Mouse (Mus musculus): ENCODE measurements around the gene Tenm2.

Gene Tenm2

GRCm38 (mm10) chr11:36349856-36350255 lies 885.9 kb downstream of the Tenm2 start:
- DNase-seq (ENCODE audit: low spot score): no peak

DNA sequence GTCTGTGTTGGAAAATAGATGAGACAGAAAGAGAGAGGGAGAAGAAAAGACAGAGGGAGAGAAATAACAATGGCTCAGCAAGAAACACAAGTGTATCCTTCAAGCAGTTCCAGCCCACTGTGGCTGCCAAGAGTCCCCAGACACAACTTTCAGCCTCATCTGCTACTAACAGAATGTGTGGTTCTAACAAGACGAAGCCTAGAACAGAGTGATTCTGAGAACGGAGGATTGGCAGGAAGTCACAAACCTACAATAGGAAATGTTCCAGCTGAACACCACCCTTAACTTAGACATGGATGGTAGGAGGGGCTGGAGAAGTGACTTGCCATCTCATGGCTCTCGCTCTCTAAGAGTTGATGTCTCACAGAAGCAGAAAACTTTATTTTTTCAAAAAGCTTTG lies 894.0 kb downstream of the Tenm2 start:
- DNase-seq (ENCODE audit: low spot score): no peak

- DNase-seq (ENCODE audit: low spot score): no peak
Measured at GRCm38 (mm10) chr11:36338424-36338823, 897.3 kb downstream of the Tenm2 start.

DNA sequence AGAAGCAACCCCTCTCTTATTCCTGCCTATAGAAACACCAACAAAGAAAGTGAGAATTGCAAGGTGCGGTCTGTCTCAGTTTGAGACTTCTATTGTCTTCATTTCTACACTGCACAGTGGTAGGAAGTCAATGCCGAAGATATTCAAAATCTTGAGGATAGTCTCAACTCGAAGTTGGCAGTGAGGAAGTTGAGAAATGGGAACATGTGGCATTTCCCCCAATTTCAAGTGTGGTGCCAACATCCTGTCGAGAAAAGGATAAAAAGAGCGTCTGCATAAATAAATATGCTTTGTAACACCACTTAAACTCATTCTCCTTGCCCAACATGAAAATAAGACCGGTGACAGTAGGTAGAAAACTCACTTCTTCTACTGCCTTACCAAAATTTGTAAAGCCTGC lies 898.7 kb downstream of the Tenm2 start:
- DNase-seq (ENCODE audit: low spot score): no peak

- no peak for DNase-seq (ENCODE audit: low spot score)
Measured at GRCm38 (mm10) chr11:36335147-36335546, 900.6 kb downstream of the Tenm2 start.

DNA sequence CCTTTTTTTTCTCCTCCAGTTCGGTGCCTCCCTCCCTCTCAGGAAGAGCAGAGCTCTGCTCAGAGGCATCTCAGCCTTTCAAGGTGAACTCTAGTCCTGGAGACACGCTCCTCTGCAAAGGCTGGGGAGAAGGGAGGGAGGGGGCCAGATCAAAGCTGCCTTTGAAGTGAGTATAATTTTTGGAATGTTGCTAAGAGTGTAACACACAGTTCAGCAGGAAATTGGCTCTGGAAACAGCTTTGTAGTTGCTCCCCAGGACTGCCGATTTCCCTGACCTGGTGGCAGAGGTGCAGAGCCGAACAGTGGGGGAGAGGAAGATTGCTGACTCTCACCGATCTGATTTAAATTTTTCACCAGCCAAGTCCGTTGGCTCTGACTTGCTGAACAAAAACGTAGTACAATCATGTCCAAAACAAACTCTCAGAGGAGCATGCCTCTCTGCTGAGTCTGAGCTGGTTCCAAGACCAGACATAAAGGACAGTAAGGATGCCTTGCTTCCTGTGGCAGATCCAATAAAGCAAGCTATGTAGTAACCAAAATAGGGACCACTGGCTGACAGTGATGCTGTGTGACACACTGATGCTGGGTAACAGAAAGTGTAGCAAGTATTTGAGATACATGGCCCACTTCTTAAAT lies 901.5 kb downstream of the Tenm2 start:
- no peak for DNase-seq (ENCODE audit: low spot score)

DNA sequence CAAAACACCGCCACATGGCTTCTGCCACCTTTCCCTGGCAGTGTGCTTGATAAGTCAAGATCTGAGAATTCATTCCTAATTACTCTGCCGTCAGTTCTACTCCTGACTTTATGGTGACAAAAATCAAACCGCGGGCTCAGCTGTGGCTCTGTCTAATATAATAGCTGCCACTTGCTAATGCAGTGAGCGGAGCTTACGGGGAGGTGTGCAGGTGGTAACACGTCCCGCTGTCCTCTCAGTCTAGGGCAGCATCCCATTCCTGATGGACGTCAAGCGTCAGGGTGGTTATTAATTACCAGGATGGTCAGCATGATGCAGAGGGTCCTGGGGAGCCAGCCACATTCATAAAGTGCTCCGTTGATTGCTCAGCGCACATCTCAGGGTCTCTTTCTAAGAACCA lies 903.5 kb downstream of the Tenm2 start:
- DNase-seq (ENCODE audit: low spot score): no peak

DNA sequence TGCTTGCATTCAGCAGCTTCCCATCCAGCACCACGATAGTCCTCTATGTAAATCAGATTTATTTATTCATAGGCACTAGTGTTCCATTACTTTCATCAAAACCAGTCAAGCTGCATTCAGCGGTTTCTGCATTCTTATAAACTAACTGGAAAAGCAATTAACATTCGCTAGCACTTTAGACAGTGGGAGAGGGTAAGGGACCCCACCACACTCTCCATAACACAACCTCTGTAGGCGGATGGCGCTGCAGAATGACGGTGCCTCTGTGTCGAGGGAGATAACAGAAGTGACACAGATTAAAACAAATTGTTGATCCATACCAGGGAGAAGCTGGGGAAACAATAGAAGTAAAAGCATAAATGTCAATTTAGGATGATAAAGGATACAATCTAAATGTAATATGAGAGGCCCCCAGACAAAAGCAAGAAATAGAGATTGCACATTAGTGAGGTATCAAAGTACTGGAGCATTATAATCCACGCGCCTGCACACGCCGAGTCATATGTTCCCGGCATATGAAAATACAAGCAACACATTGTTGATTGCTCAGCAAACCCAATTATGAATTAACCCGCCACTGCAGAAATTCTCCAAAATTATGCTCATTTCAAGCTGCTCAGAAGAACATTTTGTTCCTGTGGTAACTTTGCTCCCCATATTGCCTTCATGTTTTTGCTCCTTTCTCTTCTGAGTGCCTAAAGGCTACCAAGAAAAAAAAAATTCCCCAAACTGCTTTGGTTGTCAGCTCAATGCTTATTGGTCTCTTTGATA lies 904.2 kb downstream of the Tenm2 start:
- DNase-seq (ENCODE audit: low spot score): no peak

DNA sequence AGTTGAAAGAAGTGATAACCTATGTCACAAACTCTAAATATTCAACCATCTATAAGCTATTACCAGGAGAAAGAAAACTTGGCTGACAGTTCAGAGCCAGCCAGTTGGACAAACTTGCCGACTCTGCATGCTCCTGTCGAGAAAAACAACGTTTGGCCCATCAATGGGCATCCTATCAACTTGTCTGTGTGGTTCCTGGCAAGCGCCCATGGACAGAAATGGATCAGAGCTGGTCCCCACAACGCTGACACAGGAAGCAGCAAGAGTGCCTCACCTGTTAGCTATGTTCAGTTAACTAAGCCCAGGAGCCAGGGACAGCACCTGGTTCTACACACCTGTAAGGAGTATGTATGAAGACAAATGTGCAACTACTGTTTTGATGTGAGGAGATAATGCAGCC lies 908.5 kb downstream of the Tenm2 start:
- DNase-seq (ENCODE audit: low spot score): no peak

DNA sequence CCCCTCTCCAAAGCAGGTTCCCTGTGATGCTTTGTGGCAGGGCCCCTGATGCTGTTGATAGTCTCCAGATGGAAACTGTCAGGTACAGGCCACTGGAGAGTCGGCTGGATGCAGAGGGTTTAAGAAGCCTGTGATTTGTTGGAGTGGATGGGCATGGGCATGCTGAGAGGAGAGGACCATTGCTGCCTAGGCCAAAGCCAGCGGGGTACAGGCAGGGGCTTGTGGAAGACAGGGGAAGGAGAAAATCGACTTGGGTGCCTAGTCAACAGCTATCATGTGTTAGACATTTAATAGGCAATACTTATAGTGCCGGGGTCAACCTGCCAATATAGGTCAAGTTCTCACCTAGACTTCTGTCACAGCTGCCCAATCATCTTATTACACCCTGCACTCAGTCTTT lies 926.4 kb downstream of the Tenm2 start:
- DNase-seq (ENCODE audit: low spot score): no peak

DNA sequence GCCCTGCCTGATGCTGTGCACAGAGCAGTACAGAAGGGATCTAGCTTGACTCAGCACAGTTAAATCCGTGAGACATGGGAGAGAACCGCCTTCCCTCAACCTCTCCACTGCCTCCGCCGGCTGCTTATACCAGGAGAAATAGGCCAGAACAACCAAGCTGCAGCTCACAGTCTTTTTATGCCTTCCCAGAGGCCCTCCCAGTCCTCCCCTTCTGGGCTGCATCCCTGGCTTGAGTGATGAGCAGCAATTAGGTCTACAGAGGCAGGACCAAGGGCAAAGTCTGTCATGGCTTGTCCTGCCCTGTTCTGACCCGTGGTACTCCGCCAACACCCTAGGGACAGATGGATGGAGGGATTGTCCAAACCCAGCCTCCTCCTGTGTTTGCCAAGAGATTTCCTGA lies 928.5 kb downstream of the Tenm2 start:
- DNase-seq (ENCODE audit: low spot score): no peak

- no peak for DNase-seq (ENCODE audit: low spot score)
Measured at GRCm38 (mm10) chr11:36305348-36305950, 930.3 kb downstream of the Tenm2 start.

DNA sequence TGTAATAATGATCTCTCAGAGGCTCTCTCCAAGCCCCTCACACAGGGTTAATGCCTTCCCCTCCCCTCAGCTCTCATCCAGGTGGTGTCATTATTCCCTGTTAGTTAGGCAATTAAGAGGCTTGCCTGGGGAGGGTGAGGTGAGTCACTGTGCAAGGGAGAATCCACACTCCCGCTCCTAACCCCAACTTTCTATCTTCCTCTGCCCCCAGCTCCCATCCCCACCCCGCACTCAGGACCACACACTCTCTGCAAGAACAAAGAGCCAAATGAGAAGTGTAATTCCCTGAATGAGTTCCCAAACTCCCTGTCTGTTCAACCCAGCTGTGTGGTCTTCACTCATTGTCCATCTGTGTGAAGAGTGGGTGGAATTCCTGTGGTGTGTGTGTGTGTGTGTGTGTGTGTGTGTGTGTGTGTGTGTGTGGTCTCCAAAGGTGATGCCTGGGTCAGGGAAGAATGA lies 932.8 kb downstream of the Tenm2 start:
- DNase-seq (ENCODE audit: low spot score): no peak

GRCm38 (mm10) chr11:36302096-36302495 lies 933.7 kb downstream of the Tenm2 start:
- DNase-seq (ENCODE audit: low spot score): no peak

- DNase-seq (ENCODE audit: low spot score): no peak
Measured at GRCm38 (mm10) chr11:36296568-36296967, 939.2 kb downstream of the Tenm2 start.

DNA sequence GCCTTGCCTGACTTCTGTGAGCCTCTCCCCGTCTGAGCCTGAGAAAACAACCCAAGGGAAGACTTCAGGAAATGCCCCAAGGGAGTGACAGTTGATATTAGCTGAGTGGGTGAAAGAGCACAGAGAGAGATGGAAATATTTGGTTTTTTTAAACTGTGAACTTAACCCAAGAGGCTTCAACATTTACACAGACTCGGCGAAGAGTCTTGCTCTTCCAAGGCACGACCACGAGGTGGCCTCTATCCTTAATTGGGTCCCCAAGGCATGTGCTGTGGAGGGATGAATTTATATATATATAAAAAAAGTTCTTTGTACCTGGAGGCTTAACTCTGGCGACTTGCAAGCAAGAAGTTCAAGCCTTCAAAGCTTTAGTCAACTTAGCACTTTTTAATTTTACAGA lies 943.6 kb downstream of the Tenm2 start:
- DNase-seq (ENCODE audit: low spot score): no peak

DNA sequence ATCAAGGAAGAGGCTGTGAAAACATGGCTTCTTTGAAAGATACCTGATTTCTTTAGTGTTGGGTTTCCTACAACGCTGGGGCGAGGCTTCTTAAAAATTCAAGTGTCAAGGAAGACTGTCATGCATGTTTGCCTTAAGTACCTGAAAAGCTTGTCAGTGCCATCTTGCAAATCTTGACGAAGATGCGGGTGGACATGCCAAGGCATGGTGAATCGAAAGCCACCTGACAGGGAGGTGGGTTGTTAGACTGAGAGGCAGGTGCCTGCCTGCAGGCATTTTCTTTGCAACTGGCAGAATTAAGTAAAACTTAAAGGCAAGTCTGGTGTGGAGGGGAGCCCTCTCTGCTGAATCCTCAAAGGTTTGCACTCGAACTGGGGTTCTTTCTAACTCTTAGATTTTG lies 949.5 kb downstream of the Tenm2 start:
- DNase-seq (ENCODE audit: low spot score): no peak

GRCm38 (mm10) chr11:36280533-36280932 lies 955.2 kb downstream of the Tenm2 start:
- no peak for DNase-seq (ENCODE audit: low spot score)

- no peak for DNase-seq (ENCODE audit: low spot score)
Measured at GRCm38 (mm10) chr11:36277903-36278215, 957.9 kb downstream of the Tenm2 start.

DNA sequence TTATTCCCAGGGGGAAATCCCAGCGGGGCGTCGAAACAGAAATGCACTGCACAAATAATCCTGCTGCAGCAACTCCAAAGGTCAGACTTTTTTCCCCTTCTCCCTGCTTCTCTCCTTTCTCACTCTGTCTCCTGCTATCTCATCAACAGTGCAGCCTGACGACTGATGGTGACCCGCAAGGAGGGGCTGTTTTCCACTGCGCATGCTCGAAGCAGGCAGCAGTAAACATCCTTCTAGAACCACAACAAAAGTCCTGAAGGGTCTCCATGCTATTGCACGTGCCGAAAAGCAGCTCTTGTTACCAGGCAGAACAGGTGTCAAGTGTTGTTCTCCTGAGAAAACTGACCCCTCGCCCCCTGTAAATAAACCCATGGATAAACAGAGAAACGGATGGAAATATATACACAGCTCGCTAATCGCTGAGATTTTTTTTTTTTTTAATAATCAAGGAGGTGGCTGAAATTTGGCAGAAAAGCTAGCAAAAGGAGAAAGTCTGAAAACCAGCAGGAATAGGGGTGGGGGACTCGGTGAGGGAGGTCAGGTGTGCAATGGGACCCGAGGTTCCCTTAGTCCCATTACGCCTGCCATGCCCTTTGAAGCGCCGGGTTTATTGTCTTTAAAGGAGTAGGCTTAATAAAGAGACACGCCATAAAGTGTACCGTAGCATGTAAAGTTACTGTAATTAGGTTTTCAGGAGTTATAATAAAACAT lies 958.4 kb downstream of the Tenm2 start:
- DNase-seq (ENCODE audit: low spot score): no peak

DNA sequence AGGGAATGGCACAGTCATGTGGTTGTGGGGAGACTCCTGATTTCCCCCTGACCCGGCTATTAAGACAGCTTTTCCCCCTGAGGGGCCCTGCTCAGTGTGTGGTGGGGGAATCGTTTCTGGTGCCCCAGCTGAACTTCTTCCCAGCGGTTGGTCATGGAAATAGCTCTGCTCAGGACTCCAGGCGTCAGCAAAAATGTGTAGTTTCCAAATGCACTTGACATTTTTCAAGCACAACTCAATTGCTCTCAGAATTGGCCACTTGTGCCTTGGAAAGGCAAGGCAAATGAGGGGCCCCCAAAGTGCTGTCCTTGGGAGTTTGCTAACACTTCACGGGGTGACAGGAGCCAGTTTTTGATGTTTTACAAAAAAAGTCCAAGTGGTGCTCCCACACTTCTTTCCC lies 959.7 kb downstream of the Tenm2 start:
- DNase-seq (ENCODE audit: low spot score): no peak

DNA sequence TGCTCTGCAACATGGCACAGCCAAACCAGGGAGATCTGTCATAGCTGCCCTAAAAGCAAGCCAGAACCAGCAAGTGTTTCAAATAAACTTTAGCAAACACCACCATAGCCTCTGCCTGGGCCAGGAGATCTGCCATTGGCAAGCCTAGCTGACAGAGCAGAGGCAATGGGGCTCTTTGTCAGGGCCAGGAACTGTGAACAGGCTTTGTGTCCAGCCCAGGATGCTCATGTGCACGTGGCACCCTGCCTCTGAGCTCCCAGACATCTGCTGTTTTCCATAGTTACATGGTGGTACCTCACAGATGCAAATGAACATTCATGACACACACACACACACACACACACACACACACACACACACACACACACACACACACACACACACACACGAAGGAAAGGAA lies 963.6 kb downstream of the Tenm2 start:
- DNase-seq (ENCODE audit: low spot score): no peak

DNA sequence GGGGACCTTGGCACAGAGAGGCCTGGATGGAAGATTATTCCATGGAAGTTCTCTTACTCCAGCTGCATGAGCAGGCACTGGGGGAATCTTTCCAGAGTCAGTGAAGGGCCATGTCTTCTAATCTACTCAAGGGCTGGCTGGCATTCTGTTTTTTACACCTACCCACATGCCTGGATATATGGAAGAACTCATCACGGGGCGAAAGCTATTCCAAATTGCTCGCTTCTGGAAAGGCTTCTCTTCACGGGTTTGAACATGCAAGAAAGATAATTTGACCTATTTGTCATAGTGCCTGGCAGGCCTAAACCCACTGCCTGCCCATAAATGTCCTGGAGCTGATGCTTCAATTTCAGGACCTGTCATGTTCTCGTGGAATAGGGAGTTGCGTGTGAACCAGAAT lies 965.8 kb downstream of the Tenm2 start:
- no peak for DNase-seq (ENCODE audit: low spot score)

Measured in ovary, adult 18-20 months (tissue).